Mouse (Mus musculus): Measurements from ENCODE around the gene Map3k20. TPM values are rescaled to one million over a fixed set of nuclear protein-coding genes. Genes with fewer than 3 reads are reported as not detected.

Gene Map3k20
- total RNA-seq, 1 experiment from 2014 or later = 2.6 TPM

Other genes starting within 250 kb of the Map3k20 start
- 17.1 and 19.3 TPM in 2 replicates for gene Cdca7, start 190.5 kb downstream of the Map3k20 start, total RNA-seq (2017)